Mouse (Mus musculus) kidney, postnatal 0 days (tissue): ENCODE data around the gene Hikeshi. TPM values are rescaled to one million over a fixed set of nuclear protein-coding genes. Genes with fewer than 3 reads are reported as not detected.

Experiments used
- ATAC-seq: fragments of 200-750 bp; cut with Nextera tagmentation; replicated peaks from 2 replicates; pipeline ENCODE4 v1.8.0; 2017; ENCODE audit warnings: low read depth, moderate number of reproducible peaks, moderate TSS enrichment, moderate library complexity; ENCODE audit not compliant: low FRiP score
- DNase-seq: peaks from one replicate; pipeline ENCODE4 v3.0.0-alpha.2; 2016; ENCODE audit warnings: low spot score
- H3K27ac ChIP-seq: fragments of 300-500 bp; sonication (generic); 2 replicates; pipeline ENCODE4 v1.5.1; 2014; ENCODE audit warnings: mild to moderate bottlenecking
- H3K27me3 ChIP-seq: fragments of 300-500 bp; sonication (generic); 2 replicates; pipeline ENCODE4 v1.6.1; 2014; ENCODE audit warnings: low read length, mixed read lengths; ENCODE audit not compliant: insufficient read depth
- H3K36me3 ChIP-seq: fragments of 300-500 bp; sonication (generic); 2 replicates; pipeline ENCODE4 v1.6.1; 2014; ENCODE audit warnings: low read length, mixed read lengths; ENCODE audit not compliant: insufficient read depth
- H3K4me1 ChIP-seq: fragments of 300-500 bp; sonication (generic); replicated peaks from 2 replicates; pipeline ENCODE4 v1.6.1; 2014; ENCODE audit warnings: antibody characterized with exemption, low read length, mixed read lengths; ENCODE audit not compliant: insufficient read depth
- H3K4me2 ChIP-seq: fragments of 300-500 bp; sonication (generic); 2 replicates; pipeline ENCODE4 v1.6.1; 2014; ENCODE audit warnings: mild to moderate bottlenecking, low read length, moderate library complexity, mixed read lengths
- H3K4me3 ChIP-seq: fragments of 300-500 bp; sonication (generic); replicated peaks from 2 replicates; pipeline ENCODE4 v1.5.1; 2014; ENCODE audit warnings: low read depth, low read length
- H3K9ac ChIP-seq: fragments of 300-500 bp; sonication (generic); 2 replicates; pipeline ENCODE4 v1.6.1; 2014; ENCODE audit warnings: low read depth, low read length
- H3K9me3 ChIP-seq: fragments of 300-500 bp; sonication (generic); replicated peaks from 2 replicates; pipeline ENCODE4 v1.6.1; 2016; ENCODE audit warnings: low read length, inconsistent platforms, mixed read lengths
- CTCF ChIP-seq: IDR thresholded peaks from 2 replicates; pipeline ENCODE4 v1.5.1; 2016; ENCODE audit warnings: antibody characterized with exemption, low read depth, mild to moderate bottlenecking, moderate library complexity
- WGBS: fragments of 180-500 bp; shearing (Covaris S2); extraction: QIAGEN DNeasy Blood & Tissue Kit; methylation state at CpG from one replicate; pipeline ENCODE4 v1.1.7; 2014; 5-methylcytosine and 5-hydroxymethylcytosine counted together
- polyA plus RNA-seq: library from polyadenylated mRNA; unstranded; fragments of >200 nt; fragmentation: Nextera tagmentation; extraction: Ambion mirVana; gene quantifications from 2 replicates; pipeline ENCODE4 v1.2.1, GENCODE M21; 2015

Gene Hikeshi
- polyA plus RNA-seq, 1 experiment from 2014 or later: 138 TPM

DNA sequence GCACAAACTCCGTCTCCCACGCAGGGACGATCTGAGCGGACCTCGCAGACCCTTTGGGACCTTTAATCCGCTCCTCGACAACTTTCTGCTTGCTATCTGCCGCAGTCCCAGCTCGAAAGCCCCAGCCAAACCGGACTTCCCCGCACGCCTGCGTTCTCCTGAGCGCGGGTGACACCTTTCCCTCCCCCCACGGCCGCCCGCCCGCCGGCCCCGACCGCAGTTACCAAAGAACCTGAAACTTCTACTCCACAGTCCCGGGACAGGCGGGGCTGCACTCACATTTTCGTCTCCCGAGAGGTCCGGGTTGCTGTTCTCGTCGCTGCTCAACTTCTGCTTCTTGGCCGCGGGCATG is 39.1 kb upstream of the Hikeshi start:
- H3K4me2 ChIP-seq: peak overlapping the region; percentile 81
- DNase-seq (no peak), ATAC-seq (no peak; the same call in 1 of the 2 replicates)
- TF ChIP-seq CTCF: no peak
- under 1% methylated on average over 31 of the region's 31 CpGs for WGBS
- peaks cover 7% of the 10 kb centered on the region; the same call in 1 of the 2 replicates for H3K4me1 ChIP-seq
- no peaks in the 10 kb centered on the region for H3K9me3 ChIP-seq
- H3K9ac ChIP-seq: peak overlapping the region; percentile 79
- H3K27ac ChIP-seq: peak overlapping the region; percentile 98
- H3K36me3 ChIP-seq: peaks cover 11% of the 10 kb centered on the region; the same call in 1 of the 2 replicates
- no peaks in the 10 kb centered on the region for H3K27me3 ChIP-seq
- H3K4me3 ChIP-seq: peak overlapping the region; percentile 69

DNA sequence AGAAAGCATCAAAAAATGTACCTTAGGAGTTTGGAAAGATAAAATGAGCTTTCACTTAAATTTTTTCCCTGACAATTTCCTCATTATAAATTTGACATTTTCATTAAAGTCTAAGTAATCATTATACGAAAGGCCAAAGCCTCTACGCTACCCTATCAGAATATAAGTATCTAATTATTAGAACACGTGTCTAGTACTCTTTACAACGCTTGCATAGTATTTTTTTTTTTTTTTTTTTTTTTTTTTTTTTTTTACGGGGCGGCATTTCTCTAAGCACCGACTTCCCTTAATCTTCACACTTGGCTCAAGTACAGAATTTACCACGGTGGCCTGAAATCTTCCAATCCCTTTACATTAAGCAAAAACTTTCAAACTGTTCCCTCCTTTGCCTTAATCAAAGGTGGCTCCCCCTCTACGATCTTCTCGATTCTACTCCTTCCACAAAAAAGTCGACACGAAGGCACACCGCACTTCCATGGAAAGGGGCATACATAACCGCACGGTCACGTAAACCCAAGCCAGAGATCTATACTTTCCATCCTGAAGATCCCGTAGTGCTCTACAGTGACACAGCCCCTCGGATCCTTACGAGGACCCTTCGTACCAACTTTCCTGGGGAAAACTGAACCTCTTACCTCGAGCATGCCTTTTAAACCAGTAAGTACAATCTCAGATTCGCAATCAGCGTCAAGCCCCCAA is 38.6 kb upstream of the Hikeshi start:
- peak overlapping the region; percentile 69 for H3K4me3 ChIP-seq
- no peaks in the 10 kb centered on the region for H3K27me3 ChIP-seq
- H3K9me3 ChIP-seq: no peaks in the 10 kb centered on the region
- DNase-seq (peak; percentile 25), ATAC-seq (no peak)
- no peak for TF ChIP-seq CTCF
- WGBS: 2% methylated on average over 23 of the region's 23 CpGs
- peak overlapping the region; percentile 79 for H3K9ac ChIP-seq
- H3K36me3 ChIP-seq: peaks cover 11% of the 10 kb centered on the region; the same call in 1 of the 2 replicates
- H3K4me2 ChIP-seq: peak overlapping the region; percentile 81
- peak overlapping the region; percentile 98 for H3K27ac ChIP-seq
- H3K4me1 ChIP-seq: peaks cover 7% of the 10 kb centered on the region; the same call in 1 of the 2 replicates

GRCm38 (mm10) chr7:89976796-89977195 is 35.8 kb upstream of the Hikeshi start:
- Histone ChIP-seq H3K36me3 (peaks cover 11% of the 10 kb centered on the region; the same call in 1 of the 2 replicates), H3K27me3 (no peaks in the 10 kb centered on the region), H3K4me1 (peaks cover 7% of the 10 kb centered on the region; the same call in 1 of the 2 replicates), H3K9ac (no peak overlapping the region), H3K27ac (no peak overlapping the region), H3K9me3 (no peaks in the 10 kb centered on the region), H3K4me3 (no peak overlapping the region), H3K4me2 (no peak overlapping the region)
- TF ChIP-seq CTCF: no peak
- ATAC-seq: no peak
- 94% methylated on average over 7 of the region's 7 CpGs for WGBS
- no peak for DNase-seq

DNA sequence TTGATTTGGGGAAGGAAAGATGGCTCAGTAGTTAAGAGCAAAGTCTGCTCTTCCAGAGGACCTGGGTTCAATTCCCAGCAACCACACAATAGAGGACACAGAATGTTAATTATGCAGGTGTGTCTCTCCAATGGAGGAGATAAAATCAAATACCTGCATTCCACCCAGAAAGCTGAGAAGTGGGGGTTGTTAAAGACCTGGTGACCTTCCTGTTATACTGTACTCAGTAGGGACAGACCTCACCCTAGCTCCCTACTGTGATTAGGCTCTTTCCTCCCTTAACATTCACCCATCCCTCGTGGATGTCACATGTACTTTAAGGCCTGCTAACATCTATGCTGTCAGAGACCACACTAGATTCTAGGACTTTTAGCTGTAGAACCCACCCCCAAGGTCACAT is 34.6 kb upstream of the Hikeshi start:
- peaks cover 7% of the 10 kb centered on the region; the same call in 1 of the 2 replicates for H3K4me1 ChIP-seq
- no peak overlapping the region for H3K4me2 ChIP-seq
- ATAC-seq (no peak), DNase-seq (no peak)
- no peaks in the 10 kb centered on the region for H3K27me3 ChIP-seq
- H3K27ac ChIP-seq: no peak overlapping the region
- no peak for TF ChIP-seq CTCF
- 94% methylated on average over 1 of the region's 1 CpGs for WGBS
- no peak overlapping the region for H3K4me3 ChIP-seq
- no peak overlapping the region for H3K9ac ChIP-seq
- H3K36me3 ChIP-seq: peaks cover 14% of the 10 kb centered on the region; the same call in 1 of the 2 replicates
- no peaks in the 10 kb centered on the region for H3K9me3 ChIP-seq

GRCm38 (mm10) chr7:89967235-89967634 is 26.2 kb upstream of the Hikeshi start:
- peaks cover 44% of the 10 kb centered on the region for H3K36me3 ChIP-seq
- ATAC-seq (no peak), DNase-seq (no peak)
- 72% methylated on average over 2 of the region's 2 CpGs for WGBS
- no peak overlapping the region for H3K4me3 ChIP-seq
- no peak overlapping the region for H3K9ac ChIP-seq
- no peak overlapping the region for H3K27ac ChIP-seq
- no peaks in the 10 kb centered on the region for H3K4me1 ChIP-seq
- H3K27me3 ChIP-seq: no peaks in the 10 kb centered on the region
- no peak for TF ChIP-seq CTCF
- H3K9me3 ChIP-seq: no peaks in the 10 kb centered on the region
- H3K4me2 ChIP-seq: no peak overlapping the region

- WGBS: 79% methylated on average over 1 of the region's 1 CpGs
- no peaks in the 10 kb centered on the region for H3K4me1 ChIP-seq
- no peak for DNase-seq
- H3K27me3 ChIP-seq: no peaks in the 10 kb centered on the region
- no peak overlapping the region for H3K4me2 ChIP-seq
- TF ChIP-seq CTCF: no peak
- H3K9ac ChIP-seq: no peak overlapping the region
- no peak overlapping the region for H3K27ac ChIP-seq
- no peak for ATAC-seq
- H3K36me3 ChIP-seq: peaks cover 46% of the 10 kb centered on the region
- H3K9me3 ChIP-seq: no peaks in the 10 kb centered on the region
- H3K4me3 ChIP-seq: no peak overlapping the region
These were observed 25.8 kb upstream of the Hikeshi start for GRCm38 (mm10) chr7:89966771-89967170.
